Mouse (Mus musculus) liver, embryonic 13.5 days (tissue): Measurements from ENCODE around the gene Rab8b. TPM values are rescaled to one million over a fixed set of nuclear protein-coding genes. Genes with fewer than 3 reads are reported as not detected.

ENCODE experiments used
- ATAC-seq: fragments of 200-750 bp; cut with Nextera tagmentation; 2 replicates; pipeline ENCODE4 v1.8.0; 2017; ENCODE audit warnings: low read depth, mild to moderate bottlenecking, moderate number of reproducible peaks, moderate library complexity
- DNase-seq: peaks from one replicate; pipeline ENCODE4 v3.0.0; 2022
- H3K27ac ChIP-seq: fragments of 300-500 bp; sonication (generic); 2 replicates; pipeline ENCODE4 v1.5.1; 2015; ENCODE audit warnings: moderate library complexity, mild to moderate bottlenecking, inconsistent platforms
- H3K27me3 ChIP-seq: fragments of 300-500 bp; sonication (generic); 2 replicates; pipeline ENCODE4 v1.6.1; 2015; ENCODE audit warnings: mild to moderate bottlenecking, inconsistent platforms
- H3K36me3 ChIP-seq: fragments of 300-500 bp; sonication (generic); 2 replicates; pipeline ENCODE4 v1.6.1; 2015; ENCODE audit warnings: mild to moderate bottlenecking, inconsistent platforms
- H3K4me1 ChIP-seq: fragments of 300-500 bp; sonication (generic); replicated peaks from 2 replicates; pipeline ENCODE4 v1.6.1; 2015; ENCODE audit warnings: inconsistent platforms
- H3K4me2 ChIP-seq: fragments of 300-500 bp; sonication (generic); 2 replicates; pipeline ENCODE4 v1.6.1; 2015; ENCODE audit warnings: inconsistent platforms, mild to moderate bottlenecking, moderate library complexity
- H3K4me3 ChIP-seq: fragments of 300-500 bp; sonication (generic); replicated peaks from 2 replicates; pipeline ENCODE4 v1.5.1; 2015; ENCODE audit warnings: mild to moderate bottlenecking, inconsistent platforms
- H3K9ac ChIP-seq: fragments of 300-500 bp; sonication (generic); 2 replicates; pipeline ENCODE4 v1.6.1; 2015; ENCODE audit warnings: mild to moderate bottlenecking, inconsistent platforms
- H3K9me3 ChIP-seq: fragments of 300-500 bp; sonication (generic); replicated peaks from 2 replicates; pipeline ENCODE4 v1.6.1; 2016; ENCODE audit warnings: inconsistent platforms
- WGBS: fragments of 180-500 bp; shearing (Covaris S2); methylation state at CpG from one replicate; pipeline ENCODE4 v1.1.7; 2015; ENCODE audit not compliant: insufficient replicate concordance; 5-methylcytosine and 5-hydroxymethylcytosine counted together
- polyA plus RNA-seq: library from polyadenylated mRNA; unstranded; fragments of >200 nt; fragmentation: Nextera tagmentation; extraction: Ambion mirVana; gene quantifications from 2 replicates; pipeline ENCODE4 v1.2.1, GENCODE M21; 2015

Rab8b gene
- polyA plus RNA-seq, 1 experiment from 2014 or later: 30.9 TPM

DNA sequence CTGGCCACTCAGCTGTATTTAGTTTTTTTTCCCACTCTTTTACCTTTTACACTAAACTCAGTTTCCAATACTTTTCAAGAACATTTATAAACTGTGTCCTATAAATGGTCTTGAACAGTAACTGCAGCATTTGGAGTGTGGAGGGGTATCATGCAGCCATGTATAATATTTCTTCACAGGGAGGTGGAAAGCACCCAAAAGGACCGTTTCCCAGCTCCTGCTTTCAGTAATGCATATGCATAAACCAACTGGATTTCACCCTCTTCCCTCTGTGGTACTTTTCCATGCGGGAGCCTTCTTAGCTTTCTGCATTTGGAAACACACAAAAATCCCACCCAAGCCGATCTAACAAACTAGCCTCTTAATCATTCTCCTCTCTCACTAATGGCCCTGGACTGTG lies 54.8 kb downstream of the Rab8b start:
- H3K27ac ChIP-seq: no peak overlapping the region

DNA sequence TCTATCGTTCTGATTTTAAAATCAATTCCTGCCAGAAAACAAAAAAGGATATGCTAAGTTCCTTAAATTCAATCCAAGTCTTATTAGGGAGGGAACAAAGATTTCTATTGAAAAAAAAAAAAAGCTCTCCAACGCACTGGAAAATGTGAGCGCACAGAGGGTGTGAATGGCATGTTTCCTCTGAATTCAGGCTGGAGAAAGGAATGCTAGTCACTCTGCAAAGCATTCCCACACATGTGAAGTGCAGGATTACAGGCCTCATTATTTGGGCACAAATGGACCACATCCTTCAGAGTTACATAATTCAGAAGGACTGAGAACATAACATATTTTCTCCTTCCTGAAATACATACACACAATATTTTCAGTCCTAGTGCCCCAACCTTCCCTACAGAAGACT lies 56.0 kb downstream of the Rab8b start:
- no peak overlapping the region for H3K9ac ChIP-seq
- H3K9me3 ChIP-seq: no peaks in the 10 kb centered on the region
- peaks cover 13% of the 10 kb centered on the region for H3K4me1 ChIP-seq
- H3K27me3 ChIP-seq: no peaks in the 10 kb centered on the region
- 92% methylated on average over 3 of the region's 3 CpGs for WGBS
- DNase-seq: no peak
- no peak for ATAC-seq
- H3K27ac ChIP-seq: no peak overlapping the region
- no peak overlapping the region for H3K4me2 ChIP-seq
- H3K36me3 ChIP-seq: peaks cover 44% of the 10 kb centered on the region
- H3K4me3 ChIP-seq: no peak overlapping the region

More for the DNA sequence above, 54.8 kb downstream of the Rab8b start:
- Histone ChIP-seq H3K4me3 (no peak overlapping the region), H3K9ac (no peak overlapping the region), H3K27me3 (no peaks in the 10 kb centered on the region), H3K4me1 (peaks cover 6% of the 10 kb centered on the region), H3K9me3 (no peaks in the 10 kb centered on the region), H3K36me3 (peaks cover 32% of the 10 kb centered on the region), H3K4me2 (no peak overlapping the region)
- DNase-seq: no peak
- WGBS: 86% methylated on average over 3 of the region's 3 CpGs
- ATAC-seq: no peak

DNA sequence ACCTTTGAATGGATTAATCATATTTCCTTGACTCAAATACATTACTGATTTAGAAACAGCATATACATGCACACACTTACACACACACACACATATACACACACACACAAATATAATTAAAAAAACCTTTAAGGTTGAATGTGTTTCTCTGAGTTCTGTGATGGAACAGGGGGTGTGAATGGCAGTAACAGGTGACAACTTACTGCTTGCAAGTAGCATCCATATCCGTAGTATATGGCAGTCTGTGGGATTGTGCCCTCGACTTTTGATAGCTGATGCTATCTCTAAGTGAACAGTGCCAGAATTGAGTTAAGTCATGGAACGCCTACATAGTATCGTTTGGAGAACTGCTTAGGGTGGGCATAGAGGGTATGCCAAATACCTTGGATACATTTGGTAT lies 57.3 kb downstream of the Rab8b start:
- Histone ChIP-seq H3K9me3 (no peaks in the 10 kb centered on the region), H3K4me2 (no peak overlapping the region), H3K4me3 (no peak overlapping the region), H3K27me3 (no peaks in the 10 kb centered on the region), H3K36me3 (peaks cover 54% of the 10 kb centered on the region), H3K9ac (no peak overlapping the region), H3K4me1 (peaks cover 13% of the 10 kb centered on the region), H3K27ac (no peak overlapping the region)
- WGBS: 76% methylated on average over 4 of the region's 4 CpGs
- DNase-seq (no peak), ATAC-seq (no peak)

DNA sequence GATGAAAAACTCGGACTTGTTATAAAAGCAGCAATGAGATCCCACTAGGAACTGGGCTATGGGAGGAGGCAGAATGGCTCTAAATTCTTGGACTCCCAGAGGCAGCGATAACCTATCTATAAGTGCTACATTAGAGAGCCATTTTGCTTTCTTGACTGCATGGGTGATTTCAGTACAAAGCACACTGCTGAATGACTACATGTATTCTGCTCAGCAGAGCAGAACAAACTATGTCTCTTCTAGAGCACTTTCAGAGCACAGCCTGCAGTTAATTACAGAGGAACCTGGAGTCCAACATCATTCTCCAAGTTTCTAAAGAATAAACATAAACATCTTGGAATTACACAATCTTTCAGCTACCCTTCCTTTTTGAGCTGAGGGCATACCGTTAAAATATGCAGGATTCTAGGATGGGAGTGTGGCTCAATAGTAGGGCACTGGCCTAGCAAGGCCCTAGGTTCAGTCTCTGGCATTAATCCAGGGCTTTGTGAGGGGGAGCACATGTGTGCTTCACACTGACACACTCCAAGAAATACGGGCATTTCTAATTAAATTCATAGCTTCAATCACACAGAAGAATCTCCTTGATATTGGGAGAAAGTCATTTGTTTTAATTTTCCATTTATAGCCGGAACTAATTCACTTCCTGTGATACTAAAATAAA lies 58.3 kb downstream of the Rab8b start:
- peaks cover 55% of the 10 kb centered on the region for H3K36me3 ChIP-seq
- H3K9ac ChIP-seq: no peak overlapping the region
- no peaks in the 10 kb centered on the region for H3K9me3 ChIP-seq
- peaks cover 13% of the 10 kb centered on the region for H3K4me1 ChIP-seq
- no peak overlapping the region for H3K4me2 ChIP-seq
- WGBS: 82% methylated on average over 5 of the region's 5 CpGs
- no peak overlapping the region for H3K4me3 ChIP-seq
- no peak overlapping the region for H3K27ac ChIP-seq
- ATAC-seq (no peak), DNase-seq (no peak)
- no peaks in the 10 kb centered on the region for H3K27me3 ChIP-seq

DNA sequence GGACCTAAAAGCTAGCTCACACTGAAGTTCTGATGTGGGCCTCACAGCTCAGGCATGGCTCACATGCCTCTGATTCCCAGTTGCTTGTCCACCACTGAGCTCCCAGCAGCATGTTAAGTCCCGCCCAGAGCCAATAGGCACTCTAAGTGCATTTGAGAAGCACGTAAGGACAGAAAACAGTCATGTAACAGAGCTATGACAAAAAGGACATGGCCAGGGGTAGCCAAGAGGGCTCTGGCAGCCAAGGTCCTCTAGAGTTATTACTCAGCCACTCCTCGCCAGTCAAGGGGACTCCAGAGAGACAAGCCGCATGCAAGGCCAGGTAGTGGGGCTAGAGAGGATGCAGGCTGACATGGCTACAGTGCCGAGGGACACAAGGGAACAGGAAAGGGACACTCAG lies 60.0 kb downstream of the Rab8b start:
- no peak for ATAC-seq
- Histone ChIP-seq H3K27me3 (no peaks in the 10 kb centered on the region), H3K4me3 (no peak overlapping the region), H3K36me3 (peaks cover 70% of the 10 kb centered on the region), H3K27ac (no peak overlapping the region), H3K4me2 (no peak overlapping the region), H3K4me1 (peaks cover 12% of the 10 kb centered on the region), H3K9me3 (no peaks in the 10 kb centered on the region), H3K9ac (no peak overlapping the region)
- WGBS: 84% methylated on average over 5 of the region's 5 CpGs
- DNase-seq: no peak

DNA sequence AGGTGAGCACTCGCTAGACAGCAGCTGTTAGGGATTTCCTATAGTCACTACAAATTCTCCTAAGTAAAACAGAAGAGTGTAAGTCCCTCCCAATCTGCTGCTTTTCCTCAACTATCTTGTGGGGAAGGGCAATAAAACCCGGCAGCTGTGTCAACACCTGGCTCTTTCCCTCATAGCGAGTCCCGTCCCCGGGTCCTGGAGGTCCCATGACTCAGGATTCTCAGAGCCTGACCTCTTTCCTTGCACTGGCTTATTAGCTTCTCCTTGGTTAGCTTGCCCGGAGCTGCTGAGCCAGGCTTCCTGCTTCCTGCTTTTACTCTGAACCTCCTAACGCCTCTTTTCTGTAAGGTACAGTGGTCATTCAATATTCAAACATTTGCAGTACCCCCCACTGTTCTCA lies 63.6 kb downstream of the Rab8b start:
- H3K4me2 ChIP-seq: no peak overlapping the region
- no peak for ATAC-seq
- H3K27me3 ChIP-seq: no peaks in the 10 kb centered on the region
- H3K9me3 ChIP-seq: no peaks in the 10 kb centered on the region
- peaks cover 8% of the 10 kb centered on the region for H3K4me1 ChIP-seq
- WGBS: 71% methylated on average over 7 of the region's 7 CpGs
- no peak for DNase-seq
- no peak overlapping the region for H3K27ac ChIP-seq
- H3K4me3 ChIP-seq: no peak overlapping the region
- peaks cover 74% of the 10 kb centered on the region for H3K36me3 ChIP-seq
- no peak overlapping the region for H3K9ac ChIP-seq

DNA sequence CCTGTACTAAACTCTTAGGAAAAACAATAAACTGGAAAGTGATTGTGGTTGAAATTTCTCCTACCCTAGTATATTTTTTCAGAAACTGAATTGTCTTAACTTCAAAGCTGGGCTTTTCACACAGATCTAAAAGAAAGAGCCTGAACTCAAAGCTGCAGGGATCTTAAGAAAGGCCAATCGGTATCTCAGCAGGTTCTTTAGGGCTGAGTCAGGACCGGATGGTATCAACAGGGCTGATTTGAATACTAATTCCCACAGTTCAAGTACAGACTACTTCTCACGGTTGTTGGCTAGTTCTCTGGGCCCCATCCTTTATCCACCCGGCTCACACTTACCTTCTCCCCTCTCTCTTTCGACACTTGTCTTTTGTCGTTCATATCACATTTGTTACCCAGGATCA lies 66.9 kb downstream of the Rab8b start:
- ATAC-seq: no peak
- WGBS: 78% methylated on average over 6 of the region's 6 CpGs
- Histone ChIP-seq H3K9ac (no peak overlapping the region), H3K27me3 (no peaks in the 10 kb centered on the region), H3K36me3 (peaks cover 65% of the 10 kb centered on the region), H3K4me2 (no peak overlapping the region), H3K4me1 (no peaks in the 10 kb centered on the region), H3K9me3 (no peaks in the 10 kb centered on the region), H3K4me3 (no peak overlapping the region), H3K27ac (no peak overlapping the region)
- no peak for DNase-seq

DNA sequence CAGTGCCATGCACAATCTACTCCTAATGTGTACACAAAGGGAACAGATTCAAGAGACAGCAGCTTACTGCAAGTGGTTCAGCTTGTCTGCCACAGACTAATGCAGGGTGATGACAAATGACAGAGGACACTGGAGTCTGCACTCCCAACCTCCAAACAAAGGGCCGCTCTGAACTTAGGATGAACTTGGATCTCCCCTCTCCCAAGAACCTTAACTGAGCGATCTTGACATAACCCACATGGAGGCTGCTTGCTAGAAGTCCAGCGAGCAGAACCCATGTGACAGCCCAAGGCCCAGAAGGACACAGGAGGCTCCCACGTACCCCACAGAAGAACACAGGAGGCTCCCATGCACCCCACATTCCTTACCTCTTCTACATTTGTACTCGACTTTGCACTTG lies 68.5 kb downstream of the Rab8b start:
- H3K27ac ChIP-seq: no peak overlapping the region
- ATAC-seq: no peak

DNA sequence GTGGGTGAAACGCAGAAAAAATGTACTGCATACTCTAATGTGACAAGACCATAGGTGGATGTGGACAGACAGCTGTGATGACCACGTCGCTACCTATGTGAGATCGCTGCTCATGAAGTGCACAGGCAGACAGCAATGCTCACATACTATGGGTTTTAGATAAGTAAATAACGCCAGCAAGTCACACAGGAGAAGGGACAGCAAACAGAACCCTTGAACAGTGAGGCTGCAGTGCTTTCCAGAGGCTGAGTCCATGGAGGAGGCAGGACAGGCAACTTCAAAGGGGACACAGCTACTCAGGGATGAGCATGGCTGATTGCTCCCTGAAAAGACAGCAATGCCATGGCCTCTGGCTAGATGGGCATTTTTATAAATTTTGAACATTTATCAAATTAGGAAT lies 72.7 kb downstream of the Rab8b start:
- 85% methylated on average over 5 of the region's 5 CpGs for WGBS
- Histone ChIP-seq H3K9ac (no peak overlapping the region), H3K9me3 (no peaks in the 10 kb centered on the region), H3K27ac (no peak overlapping the region), H3K4me2 (no peak overlapping the region), H3K27me3 (no peaks in the 10 kb centered on the region), H3K36me3 (peaks cover 64% of the 10 kb centered on the region), H3K4me1 (peaks cover 8% of the 10 kb centered on the region; the same call in 1 of the 2 replicates), H3K4me3 (no peak overlapping the region)
- ATAC-seq (0 out of 2 replicates have a peak, but pooled peaks have one; percentile 57), DNase-seq (no peak)

More for the DNA sequence above, 68.5 kb downstream of the Rab8b start:
- H3K36me3 ChIP-seq: peaks cover 75% of the 10 kb centered on the region
- H3K9me3 ChIP-seq: no peaks in the 10 kb centered on the region
- H3K9ac ChIP-seq: no peak overlapping the region
- H3K4me3 ChIP-seq: no peak overlapping the region
- 0 out of 2 replicates have a peak, but pooled peaks cover 8% of the 10 kb centered on the region for H3K4me1 ChIP-seq
- WGBS: 78% methylated on average over 5 of the region's 5 CpGs
- H3K4me2 ChIP-seq: no peak overlapping the region
- DNase-seq: no peak
- no peaks in the 10 kb centered on the region for H3K27me3 ChIP-seq

DNA sequence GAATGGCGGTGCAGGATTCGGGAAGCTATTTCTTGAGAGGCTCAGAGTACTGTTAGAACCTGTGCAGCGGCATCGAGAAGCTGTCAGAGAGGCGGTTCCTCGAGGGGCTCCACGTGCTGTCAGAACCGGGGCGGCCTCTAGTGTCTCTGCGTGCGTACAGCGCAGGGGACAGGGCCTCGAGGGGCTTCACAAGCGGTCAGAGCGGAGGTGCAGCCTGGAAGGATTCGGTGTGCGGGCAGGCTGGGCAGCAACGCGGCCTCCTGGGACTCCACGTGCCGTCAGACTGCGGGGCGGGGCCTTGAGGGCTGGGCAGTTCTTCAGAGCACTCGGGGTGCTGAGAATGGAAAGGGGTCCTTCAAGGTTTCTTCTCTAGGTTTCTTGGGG lies 84.4 kb downstream of the Rab8b start:
- under 1% methylated on average over 24 of the region's 24 CpGs for WGBS
- DNase-seq: peak; percentile 52
- peak overlapping the region; percentile 9; the same call in 1 of the 2 replicates for H3K27ac ChIP-seq

DNA sequence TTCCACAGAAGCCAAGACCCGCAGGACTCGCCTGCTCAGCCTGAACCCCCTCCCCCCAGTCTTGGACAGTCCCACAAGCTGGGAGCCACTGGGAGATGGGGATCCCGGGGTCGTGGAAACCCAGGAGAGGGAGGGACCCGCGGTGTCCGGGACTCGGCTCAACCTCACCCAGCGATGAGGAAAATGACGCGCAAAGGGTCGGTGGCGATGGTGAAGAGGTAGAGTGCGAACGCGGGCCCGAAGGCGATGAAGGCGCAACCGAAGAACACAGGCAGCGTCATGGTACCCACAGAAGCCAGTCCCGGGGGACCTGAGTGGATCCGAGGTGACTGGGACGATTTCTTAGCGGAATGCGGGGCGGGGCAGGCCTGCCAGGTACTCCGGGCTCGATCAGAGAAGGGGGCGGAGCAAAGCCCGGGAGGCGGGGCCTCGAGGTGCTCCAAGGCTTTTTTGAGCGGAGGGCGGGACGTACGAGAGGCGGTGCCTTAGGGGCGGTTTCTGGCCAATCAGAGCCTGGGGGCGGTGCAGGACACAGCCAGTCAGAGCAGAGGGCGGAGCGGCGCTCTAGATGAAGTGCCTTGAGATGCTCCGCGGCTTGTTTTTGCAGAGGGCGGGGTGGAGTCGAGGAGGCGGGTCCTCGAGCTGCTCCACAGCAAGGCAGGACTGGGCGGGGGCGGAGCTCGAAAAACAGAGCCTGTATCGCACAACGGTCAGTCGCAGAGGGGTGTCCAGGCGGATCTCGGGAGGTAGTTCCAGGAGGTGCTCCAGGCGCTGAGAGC lies 85.0 kb downstream of the Rab8b start, which contains the start of gene Aph1c:
Gene Aph1c (minus strand): TSS at position 409 of the 779 bp plus-strand sequence.
- WGBS: 2% methylated on average over 58 of the region's 58 CpGs
- Histone ChIP-seq H3K27me3 (0 out of 2 replicates have a peak, but pooled peaks cover 7% of the 10 kb centered on the region), H3K36me3 (no peaks in the 10 kb centered on the region), H3K4me2 (peak within 1 kb of the TSS; percentile 89), H3K4me1 (peaks cover 23% of the 10 kb centered on the region), H3K9ac (peak within 1 kb of the TSS; percentile 63), H3K4me3 (peak within 1 kb of the TSS; percentile 63), H3K27ac (peak within 1 kb of the TSS; percentile 9; the same call in 1 of the 2 replicates), H3K9me3 (no peaks in the 10 kb centered on the region)
- peak; percentile 98 for ATAC-seq
- peak; percentile 100 for DNase-seq

More for the DNA sequence above, 84.4 kb downstream of the Rab8b start:
- Histone ChIP-seq H3K27me3 (0 out of 2 replicates have a peak, but pooled peaks cover 7% of the 10 kb centered on the region), H3K9ac (peak overlapping the region; percentile 63), H3K4me3 (peak overlapping the region; percentile 63), H3K4me1 (peaks cover 23% of the 10 kb centered on the region), H3K36me3 (no peaks in the 10 kb centered on the region), H3K9me3 (no peaks in the 10 kb centered on the region), H3K4me2 (peak overlapping the region; percentile 89)
- peak; percentile 37 for ATAC-seq
